Mouse (Mus musculus): ENCODE data around the gene Map2k5.

Gene Map2k5

DNA sequence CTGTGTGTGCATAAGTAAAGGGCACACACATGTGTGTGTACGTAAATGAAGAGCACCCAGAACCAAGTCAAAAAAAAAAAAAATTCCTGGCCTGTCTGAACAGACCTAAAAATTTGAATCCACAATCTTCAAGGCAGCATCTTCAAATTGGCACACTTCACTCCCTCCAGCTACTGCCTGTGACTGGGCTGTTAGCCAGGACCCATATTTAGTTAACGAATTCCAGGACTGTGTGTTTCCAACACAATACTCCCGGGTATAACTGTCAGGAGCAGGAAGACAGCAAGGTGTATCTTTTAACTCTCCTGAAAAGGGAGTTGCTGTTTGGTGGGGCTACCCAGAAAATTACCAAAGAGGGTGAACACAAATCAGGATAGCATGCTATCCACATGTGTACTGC, 118.9 kb downstream of the Map2k5 start:
- DNase-seq (ENCODE audit: low read depth, low spot score): no peak

DNA sequence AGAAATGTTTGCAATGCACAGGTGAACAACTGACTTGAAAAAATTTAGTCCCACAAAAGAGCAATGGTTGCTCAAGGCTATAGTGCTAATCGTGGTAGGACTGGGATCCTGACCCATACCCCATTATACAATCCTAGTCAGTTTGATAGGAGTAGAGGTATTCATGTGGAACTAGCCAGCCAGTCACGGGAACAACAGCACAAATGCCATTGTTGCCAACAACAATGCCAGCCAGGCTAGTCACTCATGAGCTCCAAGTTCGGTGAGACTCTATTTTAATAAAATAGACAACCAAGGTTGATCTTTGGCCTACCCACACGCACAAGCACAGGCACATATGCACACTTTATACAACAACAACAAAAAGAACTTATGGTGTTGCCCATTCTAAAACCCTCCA, 120.0 kb downstream of the Map2k5 start:
- DNase-seq (ENCODE audit: low read depth, low spot score): no peak

DNA sequence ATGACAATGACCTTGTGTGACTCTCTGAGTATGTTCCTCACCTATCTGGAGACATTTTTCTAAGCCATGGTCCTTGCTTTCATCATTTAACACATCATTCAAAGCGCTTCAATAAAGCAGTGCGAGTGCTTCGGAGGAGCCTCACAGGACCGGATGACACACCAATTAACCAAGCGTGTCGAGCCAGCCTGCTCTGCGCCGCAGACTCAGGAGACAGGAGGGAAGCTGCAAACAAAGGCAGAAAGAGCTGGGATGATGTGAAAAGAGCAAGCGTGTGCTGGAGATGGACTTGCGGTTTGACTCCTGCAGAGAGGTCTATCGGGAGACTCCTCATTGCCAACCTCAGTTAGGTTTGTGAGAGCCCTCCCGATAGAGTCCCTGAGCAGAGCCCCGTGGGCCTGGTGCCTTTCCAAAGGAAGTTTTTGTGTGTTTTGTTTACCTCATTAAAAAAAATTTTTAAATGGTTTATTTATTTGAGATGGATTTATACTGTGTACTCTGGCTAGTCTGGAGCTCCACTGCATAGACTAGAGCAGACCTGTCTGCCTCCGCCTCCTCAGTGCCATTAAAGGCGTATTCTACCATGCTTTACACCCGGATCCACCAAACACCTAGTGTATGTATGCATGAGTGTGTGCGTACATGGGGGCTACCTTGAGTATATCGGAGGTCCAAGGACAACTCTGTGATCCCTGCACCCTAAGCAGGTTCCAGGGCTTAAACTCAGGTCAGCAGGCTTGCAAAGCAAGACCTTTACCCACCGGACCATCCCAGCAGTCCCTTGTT, 126.7 kb downstream of the Map2k5 start:
- no peak for DNase-seq (ENCODE audit: low read depth, low spot score)

- no peak for DNase-seq (ENCODE audit: low read depth, low spot score)
Measured at GRCm38 (mm10) chr9:63248095-63248787, 129.5 kb downstream of the Map2k5 start.

GRCm38 (mm10) chr9:63246568-63247169, 131.0 kb downstream of the Map2k5 start:
- DNase-seq (ENCODE audit: low read depth, low spot score): no peak

DNA sequence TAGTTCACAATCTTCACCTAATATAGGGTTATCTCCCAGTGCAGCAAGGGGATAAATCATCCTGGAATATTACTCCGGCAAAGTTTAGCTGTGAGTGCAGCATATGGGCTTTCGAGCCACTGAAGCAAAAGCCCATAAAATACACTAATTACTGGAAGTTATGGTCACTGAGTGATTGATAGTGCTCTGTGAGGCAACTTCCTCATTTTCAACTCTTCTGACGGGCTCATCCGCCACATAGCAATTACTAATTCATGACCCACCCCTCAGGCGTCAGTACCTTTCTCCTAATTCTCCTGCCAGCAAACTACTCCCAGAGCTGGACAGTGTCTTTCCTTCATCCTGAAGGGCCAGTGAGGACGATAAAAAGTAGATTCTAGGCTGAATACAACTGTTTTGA, 135.7 kb downstream of the Map2k5 start:
- DNase-seq (ENCODE audit: low read depth, low spot score): no peak

GRCm38 (mm10) chr9:63241241-63241640, 136.5 kb downstream of the Map2k5 start:
- DNase-seq (ENCODE audit: low read depth, low spot score): no peak

DNA sequence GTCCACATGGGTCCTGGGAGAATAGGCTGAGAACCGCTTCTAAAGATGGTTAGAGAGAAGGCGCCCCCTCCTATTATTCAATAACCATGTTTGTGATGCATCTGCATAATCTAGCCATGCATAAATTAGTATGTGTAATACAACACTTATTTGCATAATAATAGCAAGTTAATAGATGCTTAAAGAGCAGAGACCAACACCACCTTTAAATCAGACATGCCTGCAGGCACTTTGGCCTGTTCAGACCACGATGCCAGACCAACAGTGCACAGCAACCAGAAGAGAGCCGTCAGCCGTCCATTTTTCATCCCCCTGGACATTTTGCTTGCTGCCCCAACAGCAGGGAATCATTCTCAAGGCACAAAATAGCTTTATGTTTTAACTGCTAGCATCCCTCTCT, 143.3 kb downstream of the Map2k5 start:
- DNase-seq (ENCODE audit: low read depth, low spot score): no peak

- no peak for DNase-seq (ENCODE audit: low read depth, low spot score)
Measured at GRCm38 (mm10) chr9:63230289-63230688, 147.4 kb downstream of the Map2k5 start.

GRCm38 (mm10) chr9:63229124-63229523, 148.6 kb downstream of the Map2k5 start:
- no peak for DNase-seq (ENCODE audit: low read depth, low spot score)

DNA sequence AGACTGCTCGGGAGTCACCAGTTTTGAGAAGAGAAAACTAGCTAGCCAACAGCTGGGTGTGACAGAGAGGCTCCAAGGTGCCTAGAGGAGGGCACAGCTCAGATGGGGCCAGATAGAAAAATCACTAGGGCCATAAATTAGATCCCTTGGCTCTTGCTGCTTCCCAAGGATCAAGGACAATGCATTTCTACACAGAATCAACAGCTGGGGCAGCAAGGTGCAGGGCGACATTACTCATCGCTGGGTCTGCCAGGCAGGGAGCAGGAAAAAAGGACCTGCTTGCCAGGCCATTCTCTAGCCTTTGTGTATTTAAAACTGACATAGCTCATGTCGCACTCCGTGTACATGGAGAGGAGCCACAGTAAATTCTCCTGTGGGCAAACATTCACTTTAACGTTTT, 155.5 kb downstream of the Map2k5 start:
- no peak for DNase-seq (ENCODE audit: low read depth, low spot score)

GRCm38 (mm10) chr9:63219851-63220250, 157.9 kb downstream of the Map2k5 start:
- DNase-seq (ENCODE audit: low read depth, low spot score): no peak

GRCm38 (mm10) chr9:63215031-63215430, 162.7 kb downstream of the Map2k5 start:
- DNase-seq (ENCODE audit: low read depth, low spot score): no peak

GRCm38 (mm10) chr9:63206769-63207276, 170.9 kb downstream of the Map2k5 start:
- DNase-seq (ENCODE audit: low read depth, low spot score): no peak

DNA sequence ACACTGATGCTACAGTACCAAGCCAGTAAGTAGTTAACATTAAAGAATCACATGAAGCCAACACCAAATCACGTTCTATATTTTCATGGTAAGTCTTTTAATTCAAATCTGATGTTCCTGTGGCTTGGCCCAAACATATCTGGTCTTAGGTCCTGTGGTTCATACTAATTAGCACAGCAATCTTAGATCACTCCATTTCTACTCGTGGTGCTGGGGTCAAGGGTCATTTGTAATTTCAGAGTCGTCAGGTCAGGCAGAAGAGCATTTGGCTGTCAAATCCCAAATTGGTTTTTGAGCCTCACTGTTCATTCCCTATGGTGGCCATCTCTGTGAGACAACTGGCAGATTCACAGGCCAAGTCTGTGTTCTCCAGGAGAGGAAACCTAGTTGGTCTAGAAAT, 174.2 kb downstream of the Map2k5 start:
- DNase-seq (ENCODE audit: low read depth, low spot score): no peak

DNA sequence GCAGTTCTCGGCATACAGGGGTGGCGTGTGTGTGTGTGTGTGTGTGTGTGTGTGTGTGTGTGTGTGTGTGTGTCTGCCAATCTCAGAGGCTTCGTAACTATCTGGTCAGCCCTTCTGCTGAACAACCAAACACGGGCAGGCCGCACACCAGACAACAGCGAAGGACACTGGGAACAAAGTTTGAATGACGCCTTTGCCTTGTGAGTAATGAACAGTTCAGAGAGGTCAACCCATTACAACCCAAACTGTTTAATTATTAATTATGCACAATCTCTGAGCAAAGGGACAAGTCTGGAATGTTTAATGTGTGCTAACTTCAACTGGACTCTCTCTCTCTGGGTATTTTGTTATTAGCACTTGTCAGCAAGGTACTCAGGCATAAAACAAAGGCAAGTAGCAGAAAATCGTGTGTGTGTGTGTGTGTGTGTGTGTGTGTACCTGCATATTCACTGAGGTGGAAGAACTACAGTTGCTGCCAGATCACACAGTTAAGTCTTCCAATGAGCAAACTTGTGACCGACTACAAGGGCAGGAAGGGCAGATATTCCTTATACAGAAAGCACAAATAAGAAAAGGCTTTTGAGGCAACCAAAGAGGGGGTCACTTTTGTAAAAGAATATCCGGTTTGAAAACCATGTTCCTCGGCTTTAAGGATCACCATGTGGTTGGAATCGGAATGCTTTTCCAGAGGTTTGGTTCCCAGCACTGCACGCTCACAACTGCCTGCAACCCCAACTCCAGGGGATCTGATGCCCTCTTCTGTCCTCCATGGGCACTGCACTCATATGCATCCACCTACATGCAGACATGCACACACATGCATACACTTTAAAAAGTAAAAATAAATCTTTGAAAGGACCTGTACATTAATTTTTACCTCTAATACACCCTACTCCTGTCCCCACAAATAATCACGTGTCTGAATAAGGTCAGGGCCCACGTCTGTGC, 176.1 kb downstream of the Map2k5 start:
- no peak for DNase-seq (ENCODE audit: low read depth, low spot score)

GRCm38 (mm10) chr9:63197252-63197651, 180.4 kb downstream of the Map2k5 start:
- DNase-seq (ENCODE audit: low read depth, low spot score): no peak

DNA sequence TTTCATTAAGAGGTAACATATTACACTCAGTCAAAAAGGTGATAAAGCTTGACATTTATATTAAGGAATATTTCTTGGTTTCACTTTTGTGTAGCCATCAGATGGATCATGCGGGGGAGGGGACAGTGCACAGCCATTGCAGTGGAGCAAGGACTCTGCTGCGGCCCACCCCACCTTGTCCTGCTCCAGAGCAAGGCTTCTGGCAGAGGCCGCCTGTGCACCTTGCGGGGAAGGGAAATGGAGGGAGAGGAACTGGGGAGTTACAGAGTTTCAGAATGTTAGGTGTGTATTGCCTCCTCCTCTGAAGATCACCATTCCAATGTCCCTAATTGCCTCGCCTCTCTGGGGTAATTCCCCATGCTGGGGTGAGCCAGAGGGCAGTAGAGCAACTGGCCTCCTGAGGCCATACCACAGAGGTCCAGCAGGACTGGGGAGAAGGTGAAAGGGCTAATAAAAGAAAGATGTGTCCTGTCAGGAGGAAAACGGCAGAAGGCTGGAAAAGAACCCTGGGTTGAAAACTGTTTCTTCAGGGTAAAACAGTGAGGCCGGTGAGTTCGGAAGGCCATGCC, 181.5 kb downstream of the Map2k5 start:
- DNase-seq (ENCODE audit: low read depth, low spot score): no peak

- DNase-seq (ENCODE audit: low read depth, low spot score): no peak
Measured at GRCm38 (mm10) chr9:63195523-63195922, 182.2 kb downstream of the Map2k5 start.

GRCm38 (mm10) chr9:63194791-63195190, 182.9 kb downstream of the Map2k5 start:
- no peak for DNase-seq (ENCODE audit: low read depth, low spot score)

DNA sequence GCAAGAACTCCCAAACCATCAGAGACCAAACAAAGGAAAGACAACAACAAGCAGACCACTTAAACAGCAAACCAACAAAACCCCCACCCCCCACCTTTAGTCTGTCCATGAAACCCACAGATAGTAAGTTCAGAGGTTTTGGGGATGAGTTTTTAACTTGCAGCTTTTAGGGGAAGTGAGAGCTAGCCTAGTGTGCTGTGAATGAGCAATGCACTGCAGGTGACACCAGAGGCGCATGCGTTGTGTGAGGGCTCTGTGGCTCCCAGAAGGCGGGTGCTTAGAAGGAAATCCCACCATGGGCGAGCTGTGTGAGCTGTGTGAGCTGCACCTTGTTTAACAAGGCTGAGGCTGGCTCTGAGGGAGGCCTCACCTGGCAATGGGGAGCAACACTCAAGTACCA, 184.9 kb downstream of the Map2k5 start:
- DNase-seq (ENCODE audit: low read depth, low spot score): no peak

Data from CD4-positive, CD25-positive, alpha-beta regulatory T cell, adult 2 months (primary cell).